Mouse (Mus musculus): ENCODE data around the gene Fancd2os. TPM values are rescaled to one million over a fixed set of nuclear protein-coding genes. Genes with fewer than 3 reads are reported as not detected.

The Fancd2os gene
- polyA plus RNA-seq, 1 experiment from 2014 or later = not detected

DNA sequence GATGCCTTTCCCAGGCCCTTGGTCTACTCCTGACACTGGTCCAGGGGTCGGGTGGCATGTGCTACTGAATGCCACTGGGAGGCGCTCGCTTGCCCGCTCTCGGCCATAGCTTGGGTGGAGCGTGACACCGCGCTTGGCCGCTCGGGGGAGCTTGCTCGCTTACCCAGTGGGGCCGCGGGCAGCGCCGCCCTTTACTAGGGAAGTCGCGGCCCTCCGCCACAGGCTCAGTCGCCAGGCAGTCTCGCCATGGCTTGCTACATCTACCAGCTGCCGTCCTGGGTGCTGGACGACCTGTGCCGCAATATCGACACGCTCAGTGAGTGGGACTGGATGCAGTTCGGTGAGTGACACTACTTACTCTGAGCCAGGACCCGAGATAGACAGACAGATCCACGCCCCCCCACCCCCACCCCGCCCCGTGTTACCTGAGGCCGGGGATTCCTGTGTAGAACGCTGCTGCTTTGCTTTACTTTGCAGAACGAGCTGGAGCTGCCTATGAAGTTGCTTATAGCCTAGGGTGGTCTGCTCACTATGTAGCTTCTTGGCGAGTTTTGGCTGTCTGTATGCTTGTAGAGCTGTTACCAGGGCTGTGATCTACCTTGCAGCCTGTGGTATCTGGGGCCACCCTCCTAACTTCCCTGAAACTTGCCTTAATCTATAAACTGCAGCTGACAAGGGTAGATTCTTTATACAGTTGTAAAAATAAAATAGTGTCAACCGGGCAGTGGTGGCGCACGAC, 38.0 kb upstream of the Fancd2os start, which contains the start of gene Irak2:
Gene Irak2 (plus strand): TSS at position 166 of the 739 bp plus-strand sequence.
- H3K27ac ChIP-seq (ENCODE audit: low read length) = peak within 1 kb of the TSS; percentile 56; the same call in 1 of the 2 replicates
- no peaks in the 10 kb centered on the region for H3K9me3 ChIP-seq (replicated peaks; ENCODE audit: control insufficient read depth, low read length)
- peak within 1 kb of the TSS; percentile 68 for H3K4me3 ChIP-seq (ENCODE audit: low read depth, low read length)
- peak; percentile 95 for ATAC-seq (ENCODE audit: low read depth)
- peaks cover 11% of the 10 kb centered on the region for H3K4me1 ChIP-seq (ENCODE audit: control insufficient read depth, low read depth, low read length)
- 2% methylated on average over 37 of the region's 37 CpGs for WGBS (ENCODE audit: insufficient replicate concordance)
- no peaks in the 10 kb centered on the region for H3K36me3 ChIP-seq (ENCODE audit: control insufficient read depth, insufficient read depth)
- no peaks in the 10 kb centered on the region for H3K27me3 ChIP-seq (ENCODE audit: control insufficient read depth, insufficient read depth, low read depth, low read length)
- peak within 1 kb of the TSS; percentile 68 for H3K9ac ChIP-seq (ENCODE audit: low read depth, low read length)
- peak within 1 kb of the TSS; percentile 79 for H3K4me2 ChIP-seq (ENCODE audit: low read depth, low read length)

GRCm38 (mm10) chr6:113632863-113633262, 32.3 kb upstream of the Fancd2os start:
- WGBS (ENCODE audit: insufficient replicate concordance) = 82% methylated on average over 4 of the region's 4 CpGs
- H3K36me3 ChIP-seq (ENCODE audit: control insufficient read depth, insufficient read depth) = peaks cover 7% of the 10 kb centered on the region; the same call in 1 of the 2 replicates

DNA sequence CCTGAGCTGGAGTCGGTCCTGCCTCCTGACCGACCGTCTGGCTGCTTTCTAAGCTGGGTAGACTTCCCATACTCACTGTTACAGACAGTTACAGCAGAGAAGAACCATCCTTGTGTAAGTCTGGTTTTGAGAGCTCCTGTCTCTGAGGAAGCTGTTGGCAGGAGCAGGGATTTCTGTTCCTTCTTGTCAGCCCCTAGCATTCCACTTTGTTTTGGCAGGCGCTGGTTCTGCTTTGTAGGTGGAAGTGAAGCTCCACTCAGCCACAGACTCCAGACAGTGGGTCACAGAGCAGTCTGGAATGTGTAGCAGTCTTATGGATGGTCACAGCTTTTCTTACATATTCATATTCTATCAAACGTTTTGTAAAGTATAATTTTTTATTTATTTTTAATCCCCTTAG, 29.8 kb upstream of the Fancd2os start:
- peaks cover 2% of the 10 kb centered on the region for H3K4me1 ChIP-seq (ENCODE audit: control insufficient read depth, low read depth, low read length)
- no peak overlapping the region for H3K9ac ChIP-seq (ENCODE audit: low read depth, low read length)
- ATAC-seq (ENCODE audit: low read depth) = no peak
- H3K36me3 ChIP-seq (ENCODE audit: control insufficient read depth, insufficient read depth) = peaks cover 7% of the 10 kb centered on the region; the same call in 1 of the 2 replicates
- H3K4me3 ChIP-seq (ENCODE audit: low read depth, low read length) = no peak overlapping the region
- no peaks in the 10 kb centered on the region for H3K9me3 ChIP-seq (replicated peaks; ENCODE audit: control insufficient read depth, low read length)
- H3K27me3 ChIP-seq (ENCODE audit: control insufficient read depth, insufficient read depth, low read depth, low read length) = no peaks in the 10 kb centered on the region
- H3K27ac ChIP-seq (ENCODE audit: low read length) = no peak overlapping the region
- whole genome bisulfite sequencing (ENCODE audit: insufficient replicate concordance) = 62% methylated on average over 5 of the region's 5 CpGs
- H3K4me2 ChIP-seq (ENCODE audit: low read depth, low read length) = no peak overlapping the region

More at GRCm38 (mm10) chr6:113632863-113633262, 32.3 kb upstream of the Fancd2os start:
- Histone ChIP-seq H3K4me1 (ENCODE audit: control insufficient read depth, low read depth, low read length) (no peaks in the 10 kb centered on the region; the same call in 1 of the 2 replicates), H3K27me3 (ENCODE audit: control insufficient read depth, insufficient read depth, low read depth, low read length) (no peaks in the 10 kb centered on the region), H3K4me2 (ENCODE audit: low read depth, low read length) (no peak overlapping the region), H3K4me3 (ENCODE audit: low read depth, low read length) (no peak overlapping the region), H3K9ac (ENCODE audit: low read depth, low read length) (no peak overlapping the region), H3K27ac (ENCODE audit: low read length) (no peak overlapping the region), H3K9me3 (replicated peaks; ENCODE audit: control insufficient read depth, low read length) (no peaks in the 10 kb centered on the region)
- ATAC-seq (ENCODE audit: low read depth) = no peak

- peak overlapping the region; percentile 88 for H3K4me3 ChIP-seq (ENCODE audit: low read depth, low read length)
- H3K36me3 ChIP-seq (ENCODE audit: control insufficient read depth, insufficient read depth) = peaks cover 4% of the 10 kb centered on the region; the same call in 1 of the 2 replicates
- H3K27ac ChIP-seq (ENCODE audit: low read length) = no peak overlapping the region
- no peaks in the 10 kb centered on the region for H3K27me3 ChIP-seq (ENCODE audit: control insufficient read depth, insufficient read depth, low read depth, low read length)
- peak overlapping the region; percentile 97 for H3K4me2 ChIP-seq (ENCODE audit: low read depth, low read length)
- 60% methylated on average over 5 of the region's 5 CpGs for WGBS (ENCODE audit: insufficient replicate concordance)
- no peaks in the 10 kb centered on the region for H3K9me3 ChIP-seq (replicated peaks; ENCODE audit: control insufficient read depth, low read length)
- ATAC-seq (ENCODE audit: low read depth) = no peak
- peak overlapping the region; percentile 93; the same call in 1 of the 2 replicates for H3K9ac ChIP-seq (ENCODE audit: low read depth, low read length)
- H3K4me1 ChIP-seq (ENCODE audit: control insufficient read depth, low read depth, low read length) = peaks cover 18% of the 10 kb centered on the region
These were observed 24.7 kb upstream of the Fancd2os start for GRCm38 (mm10) chr6:113624989-113625770.

GRCm38 (mm10) chr6:113623941-113624751, 23.6 kb upstream of the Fancd2os start, which contains the start of gene Vhl:
TSS of gene Vhl (plus strand) at chr6:113623959.
- no peaks in the 10 kb centered on the region for H3K27me3 ChIP-seq (ENCODE audit: control insufficient read depth, insufficient read depth, low read depth, low read length)
- ATAC-seq (ENCODE audit: low read depth) = peak; percentile 91
- WGBS (ENCODE audit: insufficient replicate concordance) = under 1% methylated on average over 67 of the region's 76 CpGs

GRCm38 (mm10) chr6:113623386-113623785, 22.9 kb upstream of the Fancd2os start:
- Histone ChIP-seq H3K4me1 (ENCODE audit: control insufficient read depth, low read depth, low read length) (peaks cover 18% of the 10 kb centered on the region), H3K9ac (ENCODE audit: low read depth, low read length) (peak overlapping the region; percentile 46; the same call in 1 of the 2 replicates), H3K4me2 (ENCODE audit: low read depth, low read length) (peak overlapping the region; percentile 97), H3K27ac (ENCODE audit: low read length) (peak overlapping the region; percentile 56), H3K27me3 (ENCODE audit: control insufficient read depth, insufficient read depth, low read depth, low read length) (no peaks in the 10 kb centered on the region), H3K4me3 (ENCODE audit: low read depth, low read length) (peak overlapping the region; percentile 88), H3K9me3 (replicated peaks; ENCODE audit: control insufficient read depth, low read length) (no peaks in the 10 kb centered on the region), H3K36me3 (ENCODE audit: control insufficient read depth, insufficient read depth) (no peaks in the 10 kb centered on the region; the same call in 1 of the 2 replicates)
- no peak for ATAC-seq (ENCODE audit: low read depth)
- WGBS (ENCODE audit: insufficient replicate concordance) = 40% methylated on average over 5 of the region's 5 CpGs

More at GRCm38 (mm10) chr6:113623941-113624751, 23.6 kb upstream of the Fancd2os start, which contains the start of gene Vhl:
- H3K4me2 ChIP-seq (ENCODE audit: low read depth, low read length) = peak within 1 kb of the TSS; percentile 97
- no peaks in the 10 kb centered on the region; the same call in 1 of the 2 replicates for H3K36me3 ChIP-seq (ENCODE audit: control insufficient read depth, insufficient read depth)
- peaks cover 18% of the 10 kb centered on the region for H3K4me1 ChIP-seq (ENCODE audit: control insufficient read depth, low read depth, low read length)
- H3K9me3 ChIP-seq (replicated peaks; ENCODE audit: control insufficient read depth, low read length) = no peaks in the 10 kb centered on the region
- peak within 1 kb of the TSS; percentile 91 for H3K27ac ChIP-seq (ENCODE audit: low read length)
- peak within 1 kb of the TSS; percentile 93 for H3K9ac ChIP-seq (ENCODE audit: low read depth, low read length)
- H3K4me3 ChIP-seq (ENCODE audit: low read depth, low read length) = peak within 1 kb of the TSS; percentile 88

GRCm38 (mm10) chr6:113615489-113615888, 15.0 kb upstream of the Fancd2os start:
- Histone ChIP-seq H3K9me3 (replicated peaks; ENCODE audit: control insufficient read depth, low read length) (no peaks in the 10 kb centered on the region), H3K4me3 (ENCODE audit: low read depth, low read length) (no peak overlapping the region), H3K27me3 (ENCODE audit: control insufficient read depth, insufficient read depth, low read depth, low read length) (no peaks in the 10 kb centered on the region), H3K9ac (ENCODE audit: low read depth, low read length) (no peak overlapping the region), H3K27ac (ENCODE audit: low read length) (no peak overlapping the region), H3K4me2 (ENCODE audit: low read depth, low read length) (no peak overlapping the region), H3K4me1 (ENCODE audit: control insufficient read depth, low read depth, low read length) (peaks cover 2% of the 10 kb centered on the region; the same call in 1 of the 2 replicates), H3K36me3 (ENCODE audit: control insufficient read depth, insufficient read depth) (peaks cover 23% of the 10 kb centered on the region)
- WGBS (ENCODE audit: insufficient replicate concordance) = 84% methylated on average over 4 of the region's 4 CpGs
- no peak for ATAC-seq (ENCODE audit: low read depth)

DNA sequence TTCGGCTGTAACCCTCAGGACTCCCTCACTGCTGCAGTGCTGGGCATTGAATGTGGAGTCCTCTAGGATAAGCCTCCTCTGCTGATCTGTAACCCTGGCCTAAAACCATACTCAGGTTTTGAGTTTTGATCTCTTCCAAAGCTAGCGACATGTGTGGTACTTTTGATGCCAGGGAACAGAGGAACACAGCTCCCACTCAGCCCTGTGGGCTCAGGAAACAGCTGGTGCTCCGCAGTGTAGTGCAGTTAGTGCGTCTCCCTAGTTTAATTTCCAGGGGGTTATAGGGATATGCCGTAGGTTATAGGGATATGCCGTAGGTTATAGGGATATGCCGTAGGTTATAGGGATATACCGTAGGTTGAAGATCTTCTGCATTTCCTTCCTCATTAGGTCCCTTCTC, 14.5 kb upstream of the Fancd2os start:
- Histone ChIP-seq H3K4me1 (ENCODE audit: control insufficient read depth, low read depth, low read length) (peaks cover 2% of the 10 kb centered on the region; the same call in 1 of the 2 replicates), H3K9me3 (replicated peaks; ENCODE audit: control insufficient read depth, low read length) (no peaks in the 10 kb centered on the region), H3K4me2 (ENCODE audit: low read depth, low read length) (no peak overlapping the region), H3K9ac (ENCODE audit: low read depth, low read length) (no peak overlapping the region), H3K4me3 (ENCODE audit: low read depth, low read length) (no peak overlapping the region), H3K36me3 (ENCODE audit: control insufficient read depth, insufficient read depth) (peaks cover 23% of the 10 kb centered on the region), H3K27ac (ENCODE audit: low read length) (no peak overlapping the region), H3K27me3 (ENCODE audit: control insufficient read depth, insufficient read depth, low read depth, low read length) (no peaks in the 10 kb centered on the region)
- no peak for ATAC-seq (ENCODE audit: low read depth)
- 90% methylated on average over 8 of the region's 8 CpGs for WGBS (ENCODE audit: insufficient replicate concordance)
